Mouse (Mus musculus) CH12.LX (cell line): ENCODE results near the gene Tpr.

Experiments
- CTCF ChIP-seq, 2 experiments: IDR thresholded peaks in 1 of 2; conservative IDR thresholded peaks in 1 of 2; 2 replicates each; pipeline ENCODE4 v1.5.1; 2011 to 2012; ENCODE audit warnings: low read depth in 2 of 2, low read length in 2 of 2, improper control_type of control experiment in 1 of 2, inconsistent platforms in 1 of 2, mild to moderate bottlenecking in 1 of 2, moderate library complexity in 1 of 2
- POLR2A ChIP-seq: IDR thresholded peaks from 2 replicates; pipeline ENCODE4 v1.6.1; 2011; ENCODE audit warnings: low read depth, mild to moderate bottlenecking, improper control_type of control experiment, low read length
- RAD21 ChIP-seq: IDR thresholded peaks from 2 replicates; pipeline ENCODE4 v1.6.1; 2011; ENCODE audit warnings: low read depth, mild to moderate bottlenecking, low read length, improper control_type of control experiment, moderate library complexity
- USF1 ChIP-seq: IDR thresholded peaks from 2 replicates; pipeline ENCODE4 v1.6.1; 2014; ENCODE audit warnings: low read depth, mild to moderate bottlenecking, inconsistent platforms, low read length, improper control_type of control experiment
- ZNF384 ChIP-seq: IDR thresholded peaks from 2 replicates; pipeline ENCODE4 v1.6.1; 2012; ENCODE audit warnings: low read depth, low read length, improper control_type of control experiment, inconsistent platforms

- TF ChIP-seq CTCF (conservative IDR thresholded peaks at IDR 0.05 in 1 of 2, IDR thresholded peaks at IDR 0.05 in 1 of 2; ENCODE audit: low read depth in 2 of 2, low read length in 2 of 2) (no peak), POLR2A (no peak), ZNF384 (no peak), USF1 (no peak), RAD21 (no peak)
Observed at GRCm38 (mm10) chr1:150498177-150498576, 105.5 kb downstream of the Tpr start.
